Mouse (Mus musculus) lung, adult 2 months (tissue): ENCODE data around the gene Myh11.

Experiments used
- CTCF ChIP-seq: fragments of 200-500 bp; IDR thresholded peaks from 2 replicates; pipeline ENCODE4 v1.5.1; 2011; ENCODE audit warnings: mild to moderate bottlenecking, low read length, control low read depth; ENCODE audit not compliant: insufficient read depth
- POLR2A ChIP-seq: fragments of 200-500 bp; IDR thresholded peaks from 2 replicates; pipeline ENCODE4 v1.6.1; 2011; ENCODE audit warnings: low read depth, mild to moderate bottlenecking, control low read depth, low read length, borderline replicate concordance; ENCODE audit errors: extremely low read depth

DNA sequence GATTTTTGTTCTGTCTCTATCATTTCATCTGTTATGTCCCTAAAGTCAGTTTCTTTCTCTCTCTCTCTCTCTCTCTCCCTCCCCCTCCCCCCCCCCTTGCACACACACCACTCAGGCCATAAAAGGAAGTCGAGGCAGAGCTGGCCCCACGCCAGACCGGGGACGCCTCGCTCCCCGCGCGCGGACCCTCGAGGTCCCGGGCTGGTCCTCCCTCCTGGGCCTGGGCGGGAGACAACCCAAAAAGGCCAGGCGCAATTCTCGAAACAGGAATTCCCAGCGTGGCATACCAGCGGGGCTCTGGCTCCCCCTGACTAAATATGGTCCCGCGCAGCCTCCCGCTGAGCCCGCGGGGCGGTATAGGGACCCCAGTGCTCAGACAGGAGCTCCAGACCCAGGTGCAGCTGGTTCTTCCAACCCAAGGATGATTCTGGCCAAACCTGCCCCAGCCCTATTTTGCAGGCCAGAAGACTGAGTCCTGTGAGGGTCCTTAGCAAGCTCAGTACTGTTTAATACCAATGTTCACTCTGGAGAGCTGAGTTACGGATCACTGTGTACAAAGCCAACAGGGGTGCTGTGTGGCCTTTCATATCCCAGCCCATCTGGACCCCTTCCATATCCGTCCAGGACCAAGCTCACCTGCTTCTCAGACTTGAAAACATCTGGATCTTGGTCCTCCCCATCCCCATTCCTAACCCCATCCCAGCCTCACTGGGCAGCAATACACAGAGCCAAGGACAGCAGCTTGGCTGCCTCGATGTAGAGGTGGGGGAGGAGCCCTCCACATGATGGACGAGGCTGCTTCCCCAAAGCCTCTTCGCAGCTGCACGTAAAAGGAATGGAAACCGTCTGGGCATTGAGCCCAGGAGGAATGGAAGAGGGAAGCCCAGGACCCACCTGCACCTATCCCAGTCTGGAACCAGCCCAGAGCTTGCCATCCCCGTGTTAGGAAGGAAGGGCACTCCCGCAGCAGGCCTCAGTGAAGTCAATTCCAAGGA, 1.3 kb upstream of the Myh11 start:
- TF ChIP-seq CTCF (no peak), POLR2A (no peak)
